Mouse (Mus musculus): Measurements from ENCODE around the gene Tcf7l2.

GRCm38 (mm10) chr19:55767104-55767503 lies 25.5 kb downstream of the Tcf7l2 start:
- no peak for TF ChIP-seq CTCF (IDR thresholded peaks at IDR 0.05; ENCODE audit: control insufficient read depth, insufficient read depth, insufficient replicate concordance, low read depth, low read length)
- TF ChIP-seq POLR2A (IDR thresholded peaks at IDR 0.05; ENCODE audit: control insufficient read depth, low read depth, low read length) = no peak

All from testis, adult 2 months (tissue).